Mouse (Mus musculus) common myeloid progenitor, adult 5-6 weeks (primary cell): ENCODE results near the gene Gm28038. TPM values are rescaled to one million over a fixed set of nuclear protein-coding genes. Genes with fewer than 3 reads are reported as not detected.
A peak's percentile ranks its signal among the peaks of the same experiment; 100 is the strongest.

Experiments used
- ATAC-seq: replicated peaks from 2 replicates; pipeline ENCODE4 v1.8.0; 2016; ENCODE audit warnings: low read depth, mild to moderate bottlenecking, moderate TSS enrichment, inconsistent platforms; ENCODE audit not compliant: poor library complexity, severe bottlenecking
- total RNA-seq: library from RNA; stranded (forward); fragments of 200-1000, 187-1606 nt; gene quantifications from 2 replicates; pipeline ENCODE4 v1.2.3, GENCODE M21; 2017

Gm28038 gene
- total RNA-seq, 1 experiment from 2014 or later: not detected

- no peak for ATAC-seq
These were observed 808 bp downstream of the Gm28038 start for GRCm38 (mm10) chr2:30281651-30282050.

- no peak for ATAC-seq
These were observed 2.4 kb downstream of the Gm28038 start for GRCm38 (mm10) chr2:30283193-30283592.

GRCm38 (mm10) chr2:30285004-30285403 is 4.2 kb downstream of the Gm28038 start:
- no peak for ATAC-seq

- peak; percentile 34 for ATAC-seq
These were observed 4.8 kb downstream of the Gm28038 start for GRCm38 (mm10) chr2:30285416-30286181.

- peak; percentile 95 for ATAC-seq
These were observed 5.6 kb downstream of the Gm28038 start, which contains the start of the genes Dolk and Nup188 for GRCm38 (mm10) chr2:30286192-30287026. TSS of gene Dolk (minus strand) at chr2:30286334. TSS of gene Nup188 (plus strand) at chr2:30286397.

- ATAC-seq: no peak
These were observed 6.2 kb downstream of the Gm28038 start for GRCm38 (mm10) chr2:30287027-30287373.

- ATAC-seq: no peak
These were observed 18.7 kb downstream of the Gm28038 start for GRCm38 (mm10) chr2:30299525-30299924.

- ATAC-seq: no peak
These were observed 19.1 kb downstream of the Gm28038 start for GRCm38 (mm10) chr2:30299966-30300365.

GRCm38 (mm10) chr2:30306087-30306486 is 25.2 kb downstream of the Gm28038 start:
- ATAC-seq: no peak

- ATAC-seq: no peak
These were observed 28.5 kb downstream of the Gm28038 start for GRCm38 (mm10) chr2:30309351-30309750.

- no peak for ATAC-seq
These were observed 30.6 kb downstream of the Gm28038 start for GRCm38 (mm10) chr2:30311481-30311880.

GRCm38 (mm10) chr2:30316136-30316535 is 35.3 kb downstream of the Gm28038 start:
- no peak; the same call in 1 of the 2 replicates for ATAC-seq

GRCm38 (mm10) chr2:30316955-30317354 is 36.1 kb downstream of the Gm28038 start:
- ATAC-seq: no peak

- ATAC-seq: no peak
These were observed 38.4 kb downstream of the Gm28038 start for GRCm38 (mm10) chr2:30319260-30319659.

- no peak for ATAC-seq
These were observed 42.3 kb downstream of the Gm28038 start for GRCm38 (mm10) chr2:30323111-30323510.

GRCm38 (mm10) chr2:30325296-30325695 is 44.5 kb downstream of the Gm28038 start:
- ATAC-seq: no peak

- ATAC-seq: no peak
These were observed 46.4 kb downstream of the Gm28038 start for GRCm38 (mm10) chr2:30327276-30327675.

GRCm38 (mm10) chr2:30328791-30329190 is 47.9 kb downstream of the Gm28038 start:
- no peak for ATAC-seq

GRCm38 (mm10) chr2:30335324-30335723 is 54.5 kb downstream of the Gm28038 start:
- no peak for ATAC-seq

- ATAC-seq: no peak
These were observed 55.5 kb downstream of the Gm28038 start for GRCm38 (mm10) chr2:30336174-30336915.
